8 mouse cellular contexts compared by ENCODE assay signal in genomic region chr8:124349663-124350062, GRCm38 (mm10).
DNase-seq lines count a peak whose midpoint lies in the region; ATAC-seq and TF ChIP-seq lines count a peak whose summit lies in the region.

No protein-coding gene starts in this region.

- peaks cover 4% of the 10 kb centered on the region; the same call in 1 of the 2 replicates for H3K36me3 ChIP-seq in lung, embryonic 16.5 days (ENCODE audit: control insufficient read depth, insufficient read depth, low read length)

- no peak overlapping the region for H3K4me2 ChIP-seq in lung, embryonic 16.5 days (ENCODE audit: low read depth, low read length)

- no peak overlapping the region for H3K9ac ChIP-seq in lung, embryonic 16.5 days (ENCODE audit: low read length)

- no peak overlapping the region for H3K4me3 ChIP-seq in lung, embryonic 16.5 days (ENCODE audit: low read length)
- H3K4me3 ChIP-seq in olfactory bulb, adult 2 months (ENCODE audit: insufficient read depth, low read depth, low read length): no peak overlapping the region

- no peak for TF ChIP-seq POLR2A in olfactory bulb, adult 2 months (IDR thresholded peaks at IDR 0.05; ENCODE audit: insufficient read depth, low read depth, low read length)

- H3K27ac ChIP-seq in lung, embryonic 16.5 days (ENCODE audit: low read length): no peak overlapping the region
- no peak overlapping the region for H3K27ac ChIP-seq in olfactory bulb, adult 2 months (ENCODE audit: insufficient read depth, low read depth, low read length)

- 37% methylated on average over 7 of the region's 7 CpGs for WGBS in lung, embryonic 16.5 days
- 33% methylated on average over 7 of the region's 7 CpGs for WGBS in olfactory bulb, adult 2 months

- DNase-seq in adrenal gland, postnatal 25 days: peak; percentile 88
- peak; percentile 76 for DNase-seq in embryo, embryonic 9.5 days (ENCODE audit: extremely low spot score)
- DNase-seq in heart, postnatal 10 days: peak; percentile 86 to 94
- DNase-seq in layer of hippocampus, adult 11-12 months (ENCODE audit: low spot score): peak; percentile 87
- peak; percentile 25 to 77 for DNase-seq in thymus, postnatal 10 days (ENCODE audit: low spot score in 2 of 2)

- no peaks in the 10 kb centered on the region for H3K9me3 ChIP-seq in lung, embryonic 16.5 days (ENCODE audit: control insufficient read depth, low read length)

- peak; percentile 38 for ATAC-seq in CD4-positive, CD25-positive, alpha-beta regulatory T cell, adult 4 months
- ATAC-seq in lung, embryonic 16.5 days (ENCODE audit: low read depth): peak; percentile 37; the same call in 1 of the 2 replicates

- no peaks in the 10 kb centered on the region for H3K4me1 ChIP-seq in lung, embryonic 16.5 days (replicated peaks; ENCODE audit: control insufficient read depth, insufficient read depth, low read length)
- peaks cover 5% of the 10 kb centered on the region; the same call in 1 of the 2 replicates for H3K4me1 ChIP-seq in olfactory bulb, adult 2 months (ENCODE audit: control insufficient read depth, insufficient read depth, low read length)

- H3K27me3 ChIP-seq in lung, embryonic 16.5 days (ENCODE audit: control insufficient read depth, insufficient read depth, low read depth, low read length): no peaks in the 10 kb centered on the region

- TF ChIP-seq CTCF in olfactory bulb, adult 2 months (IDR thresholded peaks at IDR 0.05; ENCODE audit: insufficient read depth, low read depth, low read length): peak; percentile 82

- intact Hi-C loops in heart, postnatal 10 days (cut with DNase I): loop anchor here (1.0 to 10.0 kb wide), 5 partner anchors 62 to 555 kb away; no protein-coding TSS in a partner anchor
